Mouse (Mus musculus) embryonic fibroblast, embryonic 13.5 days (primary cell): ENCODE data around the gene Atp6v0c.

Source experiments
- CTCF ChIP-seq: IDR thresholded peaks from 2 replicates; pipeline ENCODE4 v1.5.1; 2011; ENCODE audit warnings: mild to moderate bottlenecking, control low read depth, low read length, moderate library complexity, borderline replicate concordance; ENCODE audit not compliant: insufficient read depth
- POLR2A ChIP-seq: IDR thresholded peaks from 2 replicates; pipeline ENCODE4 v1.6.1; 2011; ENCODE audit warnings: low read depth, mild to moderate bottlenecking, control low read depth, low read length, moderate library complexity

DNA sequence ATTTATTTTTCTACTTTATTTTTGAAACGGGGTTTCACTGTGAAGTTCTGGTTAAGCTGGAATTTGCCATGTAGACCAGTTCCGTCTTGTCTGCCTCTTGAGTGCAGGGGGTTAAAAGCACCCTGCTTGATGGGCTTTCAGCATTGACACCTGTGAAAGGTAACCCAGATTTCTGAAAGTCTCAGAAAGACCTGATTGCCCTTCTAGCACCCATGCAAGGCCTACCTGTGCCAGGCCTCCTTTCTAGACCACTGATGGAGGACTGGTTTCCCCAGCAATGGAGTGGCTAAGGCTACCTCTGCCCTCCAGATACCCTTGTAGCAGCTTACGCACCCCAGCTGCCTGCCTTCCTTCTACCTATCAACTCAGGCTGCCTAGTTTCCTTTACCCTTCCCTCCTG, 623 bp upstream of the Atp6v0c start:
- TF ChIP-seq POLR2A (no peak), CTCF (no peak)
